Mouse (Mus musculus) bone marrow, adult 2 months (tissue): ENCODE measurements around the gene Marc2.

Source experiments
- CTCF ChIP-seq: fragments of 200-500 bp; IDR thresholded peaks from 2 replicates; pipeline ENCODE4 v1.5.1; 2011; ENCODE audit warnings: low read length, control low read depth; ENCODE audit not compliant: control insufficient read depth, insufficient read depth
- POLR2A ChIP-seq: fragments of 200-500 bp; IDR thresholded peaks from 2 replicates; pipeline ENCODE4 v1.6.1; 2011; ENCODE audit warnings: low read depth, mild to moderate bottlenecking, control low read depth, low read length, borderline replicate concordance; ENCODE audit not compliant: control insufficient read depth

DNA sequence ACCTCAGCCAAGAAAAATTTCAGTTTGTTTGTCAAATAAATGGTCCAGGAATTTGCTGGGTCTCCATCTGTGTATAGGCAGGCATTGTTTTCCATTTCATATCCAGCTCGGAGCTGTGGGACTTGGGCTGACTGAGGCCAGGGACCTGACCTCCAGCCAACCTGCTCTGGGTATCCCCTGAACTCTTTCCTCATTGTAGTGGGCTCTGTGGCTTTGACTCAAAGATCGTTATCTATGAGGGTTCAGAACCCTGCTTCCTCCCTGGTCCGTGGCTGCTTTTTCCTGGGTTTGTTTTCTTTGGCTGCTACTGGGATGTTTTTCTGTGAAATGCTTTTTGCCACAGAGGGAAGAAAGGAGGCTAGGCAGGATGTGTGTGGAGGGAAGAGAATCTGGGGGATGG is 7.7 kb upstream of the Marc2 start:
- TF ChIP-seq CTCF (no peak), POLR2A (no peak)
